Mouse (Mus musculus) lung, adult 2 months (tissue): ENCODE results near the gene Ptk6. TPM values are rescaled to one million over a fixed set of nuclear protein-coding genes. Genes with fewer than 3 reads are reported as not detected.

Experiments
- DNase-seq: peaks from one replicate; pipeline ENCODE4 v3.0.0; 2022
- H3K4me1 ChIP-seq: fragments of 200-500 bp; 2 replicates; pipeline ENCODE4 v1.6.1; 2011; ENCODE audit warnings: low read length; ENCODE audit not compliant: control insufficient read depth, insufficient read depth
- H3K4me3 ChIP-seq: fragments of 200-500 bp; replicated peaks from 2 replicates; pipeline ENCODE3; 2011; ENCODE audit warnings: low read depth, mild to moderate bottlenecking, control low read depth, low read length; ENCODE audit errors: extremely low read depth
- CTCF ChIP-seq: fragments of 200-500 bp; IDR thresholded peaks from 2 replicates; pipeline ENCODE4 v1.5.1; 2011; ENCODE audit warnings: mild to moderate bottlenecking, low read length, control low read depth; ENCODE audit not compliant: insufficient read depth
- POLR2A ChIP-seq: fragments of 200-500 bp; IDR thresholded peaks from 2 replicates; pipeline ENCODE4 v1.6.1; 2011; ENCODE audit warnings: low read depth, mild to moderate bottlenecking, control low read depth, low read length, borderline replicate concordance; ENCODE audit errors: extremely low read depth
- WGBS: fragments of 180-500 bp; shearing (Covaris S2); methylation state at CpG from one replicate; pipeline ENCODE4 v1.1.7; 2018; 5-methylcytosine and 5-hydroxymethylcytosine counted together
- polyA plus RNA-seq: library from polyadenylated mRNA; depleted of rRNA; stranded (reverse); fragments of >200 nt; gene quantifications from 2 replicates; pipeline ENCODE4 v1.2.3, GENCODE M21; 2012; rRNA removed

The Ptk6 gene
- polyA plus RNA-seq, 1 experiment = 1.6 TPM

DNA sequence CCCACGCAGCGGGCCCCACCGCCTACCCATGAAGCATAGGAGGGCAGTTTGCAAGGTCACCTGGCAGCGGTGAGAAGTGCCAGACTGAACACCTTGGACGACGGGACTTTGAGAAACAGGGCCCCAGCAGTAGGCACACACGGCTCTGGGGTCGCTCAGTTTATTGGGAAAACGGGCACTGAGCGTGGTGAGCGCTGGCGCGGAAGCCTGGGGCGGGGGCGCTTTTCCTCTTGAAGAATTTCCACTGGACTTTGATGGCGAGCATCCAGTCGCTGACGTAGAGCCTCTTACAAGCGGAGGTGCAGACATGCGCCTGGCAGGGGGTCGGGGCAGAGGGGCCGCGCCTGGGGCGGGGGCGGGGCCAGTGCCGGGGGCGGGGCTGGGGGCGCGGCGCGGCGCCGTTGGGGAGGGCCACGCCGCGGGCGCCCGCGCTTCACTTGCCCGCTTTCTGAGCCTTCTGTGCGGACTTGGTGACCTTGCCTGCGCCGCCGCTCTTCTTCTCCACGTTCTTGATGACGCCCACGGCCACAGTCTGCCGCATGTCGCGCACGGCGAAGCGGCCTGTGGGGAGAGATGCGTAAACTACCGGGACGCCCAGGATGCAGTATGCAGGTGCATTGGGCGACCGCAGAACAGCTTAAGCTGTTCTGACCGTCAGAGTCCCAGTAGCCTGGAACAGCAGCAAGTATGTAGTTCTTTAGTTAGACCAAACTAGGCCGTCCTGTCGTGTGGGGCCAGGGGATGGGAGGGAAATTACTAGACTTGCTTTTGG lies 54.9 kb downstream of the Ptk6 start:
- no peak for TF ChIP-seq CTCF
- TF ChIP-seq POLR2A = no peak
- Histone ChIP-seq H3K4me3 (peak overlapping the region; percentile 14), H3K4me1 (peaks cover 4% of the 10 kb centered on the region)
- WGBS = 1% methylated on average over 58 of the region's 61 CpGs
- DNase-seq = no peak

DNA sequence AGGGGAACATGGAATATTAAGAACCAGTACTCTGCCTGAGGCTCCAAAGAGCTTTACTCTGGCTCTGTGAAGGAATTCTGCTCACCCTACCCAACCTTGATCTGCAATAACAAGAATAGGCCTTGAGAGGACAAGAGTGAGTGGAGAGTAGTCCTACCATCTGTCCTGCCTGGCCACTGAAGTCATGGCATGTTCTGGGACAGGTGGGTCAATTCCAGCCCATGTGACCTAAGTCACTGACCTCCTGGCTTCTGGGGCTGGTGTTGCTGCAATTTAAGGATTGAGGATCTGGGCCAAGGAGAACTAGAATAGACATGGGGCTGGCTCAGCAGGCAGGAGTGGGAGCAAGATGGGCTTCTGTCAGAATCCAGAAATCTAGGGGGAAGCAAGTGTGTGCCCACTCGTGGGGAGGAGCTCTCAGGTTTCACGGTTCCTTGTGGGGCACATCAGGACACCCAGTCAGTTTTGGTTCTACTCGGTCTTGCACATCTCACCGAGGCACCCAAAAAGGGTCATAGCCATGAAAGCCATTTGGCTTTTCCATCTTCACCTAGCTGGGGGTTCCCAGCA lies 55.5 kb downstream of the Ptk6 start:
- TF ChIP-seq POLR2A (no peak), CTCF (no peak)
- WGBS = 36% methylated on average over 4 of the region's 4 CpGs
- H3K4me3 ChIP-seq = no peak overlapping the region
- H3K4me1 ChIP-seq = peaks cover 4% of the 10 kb centered on the region
- DNase-seq = no peak

GRCm38 (mm10) chr2:181144675-181145074 lies 57.9 kb downstream of the Ptk6 start:
- DNase-seq = no peak
- no peak overlapping the region for H3K4me3 ChIP-seq
- peaks cover 4% of the 10 kb centered on the region for H3K4me1 ChIP-seq
- 78% methylated on average over 2 of the region's 2 CpGs for WGBS
- TF ChIP-seq POLR2A = no peak

Other genes starting within 250 kb of the Ptk6 start
- 87.4 and 123 TPM in 2 replicates for gene Nkain4, start 248.1 kb downstream of the Ptk6 start, polyA plus RNA-seq
- gene Arfgap1, start 235.6 kb downstream of the Ptk6 start, polyA plus RNA-seq = 38.6 and 46.3 TPM in 2 replicates
- 3.2 TPM in 2 replicates for gene Col20a1, start 216.3 kb downstream of the Ptk6 start, polyA plus RNA-seq
- gene Chrna4, start 159.2 kb downstream of the Ptk6 start, polyA plus RNA-seq = 0.02 TPM in 1 of 2 replicates, not detected in the other
- gene Kcnq2, start 67.5 kb downstream of the Ptk6 start, polyA plus RNA-seq = 0.02 TPM in 2 replicates
- gene Eef1a2, start 45.8 kb downstream of the Ptk6 start, polyA plus RNA-seq = 12.6 and 44.1 TPM in 2 replicates
- 145 and 157 TPM in 2 replicates for gene Ppdpf, start 15.5 kb downstream of the Ptk6 start, polyA plus RNA-seq
- gene Srms, start 10.4 kb upstream of the Ptk6 start, polyA plus RNA-seq = 7.6 and 7.8 TPM in 2 replicates
- 2.3 and 2.4 TPM in 2 replicates for gene Fndc11, start 17.2 kb upstream of the Ptk6 start, polyA plus RNA-seq
- 49.7 and 54.3 TPM in 2 replicates for gene Helz2, start 39.2 kb upstream of the Ptk6 start, polyA plus RNA-seq
- 22.2 and 26.3 TPM in 2 replicates for gene Gmeb2, start 85.2 kb upstream of the Ptk6 start, polyA plus RNA-seq
- gene Stmn3, start 111.7 kb upstream of the Ptk6 start, polyA plus RNA-seq = 0.13 TPM in 1 of 2 replicates, not detected in the other
- 23.1 and 41.0 TPM in 2 replicates for gene Rtel1, start 117.0 kb upstream of the Ptk6 start, polyA plus RNA-seq
- 39.0 and 44.0 TPM in 2 replicates for gene Zgpat, start 162.1 kb upstream of the Ptk6 start, polyA plus RNA-seq
- 29.1 and 42.9 TPM in 2 replicates for gene Arfrp1, start 162.6 kb upstream of the Ptk6 start, polyA plus RNA-seq
- gene Lime1, start 177.3 kb upstream of the Ptk6 start, polyA plus RNA-seq = 60.5 and 89.8 TPM in 2 replicates